Comparison of ENCODE assay signal across 8 mouse cellular contexts in genomic region chr10:81036988-81037580, GRCm38 (mm10). TPM values are rescaled to one million over a fixed set of nuclear protein-coding genes. Genes with fewer than 3 reads are reported as not detected.
DNase-seq lines count a peak whose midpoint lies in the region; ATAC-seq and TF ChIP-seq lines count a peak whose summit lies in the region.

Gene Slc39a3, minus strand, starts transcription at chr10:81037426.

- H3K4me2 ChIP-seq in hindbrain, embryonic 13.5 days = peak within 1 kb of the TSS; percentile 68

- TF ChIP-seq CTCF in Patski (IDR thresholded peaks at IDR 0.05) = no peak

- H3K4me1 ChIP-seq in hindbrain, embryonic 13.5 days (replicated peaks) = peaks cover 32% of the 10 kb centered on the region

- H3K4me3 ChIP-seq in hindbrain, embryonic 13.5 days = peak within 1 kb of the TSS; percentile 86

- peaks cover 27% of the 10 kb centered on the region for H3K36me3 ChIP-seq in hindbrain, embryonic 13.5 days

- in situ Hi-C loops in Patski (cut with MboI; ENCODE audit: low pct_unique_long_range_greater_than_20kb) = loop anchor here (5.0 kb wide), 1 partner anchor 40 kb away; no protein-coding TSS in a partner anchor

- under 1% methylated on average over 35 of the region's 35 CpGs for WGBS in hindbrain, embryonic 13.5 days

- DNase-seq in Patski (ENCODE audit: low read depth, low spot score) = peak; percentile 97
- DNase-seq in cerebellum, postnatal 14 days = peak; percentile 100
- peak; percentile 98 to 100 for DNase-seq in frontal cortex, postnatal 14 days (ENCODE audit: low spot score in 2 of 2)
- DNase-seq in layer of hippocampus, postnatal 25 days (ENCODE audit: extremely low spot score in 1 of 2, low spot score in 1 of 2) = peak; percentile 98 to 99
- DNase-seq in lung, postnatal 25 days (ENCODE audit: low spot score) = peak; percentile 98
- DNase-seq in retina, embryonic 14.5 days (ENCODE audit: low spot score) = peak; percentile 100
- peak; percentile 99 for DNase-seq in thymus, postnatal 4 days

- H3K27me3 ChIP-seq in Patski = no peaks in the 10 kb centered on the region
- H3K27me3 ChIP-seq in hindbrain, embryonic 13.5 days = no peaks in the 10 kb centered on the region

- H3K27ac ChIP-seq in hindbrain, embryonic 13.5 days = peak within 1 kb of the TSS; percentile 80

- ATAC-seq in Patski = peak; percentile 88
- ATAC-seq in hindbrain, embryonic 13.5 days (ENCODE audit: low FRiP score) = peak; percentile 99

- POLR2A ChIA-PET in Patski (lab: Charles Lee) = interaction anchor here (0.9 to 1.2 kb wide), 2 partner anchors 39 to 87 kb away, joined by 3 read pairs; no protein-coding TSS in a partner anchor

- H3K9ac ChIP-seq in hindbrain, embryonic 13.5 days = peak within 1 kb of the TSS; percentile 91

- H3K9me3 ChIP-seq in hindbrain, embryonic 13.5 days = no peaks in the 10 kb centered on the region

- CTCF ChIA-PET in Patski (lab: Charles Lee) = interaction anchor here (1.5 to 1.6 kb wide), 2 partner anchors 22 to 38 kb away, joined by 3 to 10 read pairs; partner anchors contain the start of gene Gng7

RNA-seq across cellular contexts. Expression of gene Slc39a3, which starts in this region (rescaled TPM):
- 14.3 TPM for polyA plus RNA-seq in Patski (2021)
- polyA plus RNA-seq in hindbrain, embryonic 13.5 days (2015; fragmentation: Nextera tagmentation; extraction: Ambion mirVana) = 42.3 and 44.0 TPM in 2 replicates
- 10 to 100 TPM; 67.5 to 74.9 TPM for total RNA-seq in layer of hippocampus, postnatal 25 days (2021)

Comparison
In these comparisons a context has a peak if more than half of its experiments do, and no peak if none do; other contexts are left out.
1. Peak in every context shown above with its lines: DNase-seq, ATAC-seq, H3K4me3 ChIP-seq and H3K27ac ChIP-seq.